Comparison of ENCODE assay signal across 9 mouse cellular contexts in the genomic region with DNA sequence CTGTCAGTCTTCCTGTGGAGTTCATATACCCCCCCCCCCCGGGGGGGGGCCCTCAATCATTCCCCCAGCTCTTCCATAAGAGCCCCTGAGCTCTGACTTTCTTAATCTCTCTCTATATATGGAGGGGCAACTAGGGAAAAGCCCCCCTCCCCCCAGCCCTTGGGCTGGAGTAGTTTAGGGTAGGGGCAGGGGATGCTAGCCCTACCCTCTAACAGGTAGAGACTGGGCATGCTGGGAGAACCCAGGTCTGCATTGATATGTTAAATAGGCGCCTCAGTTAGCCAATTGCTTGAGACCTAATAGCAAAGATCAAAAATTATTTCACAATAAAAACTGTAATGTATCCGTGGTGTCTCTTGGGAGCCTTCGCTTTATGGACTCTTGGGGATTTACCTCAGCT. TPM values are rescaled to one million over a fixed set of nuclear protein-coding genes. Genes with fewer than 3 reads are reported as not detected.
DNase-seq lines count a peak whose midpoint lies in the region; ATAC-seq and TF ChIP-seq lines count a peak whose summit lies in the region.
"Had no signal": no experiment of that assay in that cellular context is flagged by ENCODE, and none has a peak within 500 bp of the region (broad histone marks: within the 10 kb centered on the region; RNA-seq: fewer than 3 reads in every experiment).

No protein-coding gene starts in this region.

- 42% methylated on average over 4 of the region's 4 CpGs for WGBS in heart, embryonic 11.5 days (ENCODE audit: insufficient replicate concordance)
- WGBS in heart, adult 2 months, result 41% methylated on average over 4 of the region's 4 CpGs
- WGBS in hindbrain, embryonic 12.5 days, result 44% methylated on average over 4 of the region's 4 CpGs
- WGBS in midbrain, embryonic 12.5 days, result 38% methylated on average over 4 of the region's 4 CpGs

- no peak overlapping the region for H3K27ac ChIP-seq in heart, embryonic 11.5 days (ENCODE audit: low read depth, low read length)
- H3K27ac ChIP-seq in heart, adult 2 months, result no peak overlapping the region
- H3K27ac ChIP-seq in hindbrain, embryonic 12.5 days, result no peak overlapping the region
- H3K27ac ChIP-seq in midbrain, embryonic 12.5 days (replicated peaks), result no peak overlapping the region

- H3K9me3 ChIP-seq in heart, embryonic 11.5 days (replicated peaks; ENCODE audit: control insufficient read depth, low read length), result no peaks in the 10 kb centered on the region
- no peaks in the 10 kb centered on the region for H3K9me3 ChIP-seq in hindbrain, embryonic 12.5 days (replicated peaks)
- H3K9me3 ChIP-seq in midbrain, embryonic 12.5 days, result no peaks in the 10 kb centered on the region
- H3K9me3 ChIP-seq: megakaryocyte, embryonic 14.5 days had no signal

- H3K9ac ChIP-seq in heart, embryonic 11.5 days (ENCODE audit: low read depth, low read length), result peak overlapping the region; percentile 75; the same call in 1 of the 2 replicates
- no peak overlapping the region for H3K9ac ChIP-seq in heart, adult 2 months (ENCODE audit: low read depth, low read length)
- no peak overlapping the region for H3K9ac ChIP-seq in hindbrain, embryonic 12.5 days
- H3K9ac ChIP-seq in midbrain, embryonic 12.5 days (replicated peaks), result no peak overlapping the region

- no peak for TF ChIP-seq POLR2A in heart, adult 2 months (IDR thresholded peaks at IDR 0.05; ENCODE audit: insufficient read depth, low read depth, low read length)

- no peaks in the 10 kb centered on the region; the same call in 1 of the 2 replicates for H3K36me3 ChIP-seq in heart, embryonic 11.5 days (ENCODE audit: control insufficient read depth, insufficient read depth, low read length)
- no peaks in the 10 kb centered on the region for H3K36me3 ChIP-seq in heart, adult 2 months (ENCODE audit: control insufficient read depth, insufficient read depth, low read length)
- peaks cover 12% of the 10 kb centered on the region for H3K36me3 ChIP-seq in hindbrain, embryonic 12.5 days
- peaks cover 5% of the 10 kb centered on the region; the same call in 1 of the 2 replicates for H3K36me3 ChIP-seq in midbrain, embryonic 12.5 days

- TF ChIP-seq CTCF in heart, adult 2 months (IDR thresholded peaks at IDR 0.05), result no peak

- intact Hi-C loops in heart, adult 2 months (cut with DNase I), result no loop called here
- intact Hi-C loops in left cerebral cortex, postnatal 36 days (cut with DNase I), result no loop called here

- H3K79me2 ChIP-seq in heart, adult 2 months (replicated peaks; ENCODE audit: control insufficient read depth, insufficient read depth, low read length), result no peaks in the 10 kb centered on the region

- peak overlapping the region; percentile 86 for H3K4me3 ChIP-seq in heart, embryonic 11.5 days (ENCODE audit: low read depth, low read length)
- no peak overlapping the region for H3K4me3 ChIP-seq in heart, adult 2 months
- H3K4me3 ChIP-seq in hindbrain, embryonic 12.5 days, result peak overlapping the region; percentile 76
- H3K4me3 ChIP-seq in midbrain, embryonic 12.5 days, result peak overlapping the region; percentile 83; the same call in 1 of the 2 replicates

- H3K4me2 ChIP-seq in heart, embryonic 11.5 days, result peak overlapping the region; percentile 78
- peak overlapping the region; percentile 81 for H3K4me2 ChIP-seq in hindbrain, embryonic 12.5 days (replicated peaks)
- peak overlapping the region; percentile 87 for H3K4me2 ChIP-seq in midbrain, embryonic 12.5 days (replicated peaks)

- peaks cover 4% of the 10 kb centered on the region; the same call in 1 of the 2 replicates for H3K4me1 ChIP-seq in heart, embryonic 11.5 days (ENCODE audit: control insufficient read depth, insufficient read depth, low read length)
- H3K4me1 ChIP-seq in heart, adult 2 months (ENCODE audit: control insufficient read depth, insufficient read depth, low read length), result peaks cover 1% of the 10 kb centered on the region
- H3K4me1 ChIP-seq in hindbrain, embryonic 12.5 days, result peaks cover 17% of the 10 kb centered on the region
- peaks cover 12% of the 10 kb centered on the region for H3K4me1 ChIP-seq in midbrain, embryonic 12.5 days

- H3K27me3 ChIP-seq in heart, embryonic 11.5 days (ENCODE audit: control insufficient read depth, insufficient read depth, low read length), result no peaks in the 10 kb centered on the region
- no peaks in the 10 kb centered on the region for H3K27me3 ChIP-seq in heart, adult 2 months (ENCODE audit: control insufficient read depth, insufficient read depth, low read length)
- no peaks in the 10 kb centered on the region for H3K27me3 ChIP-seq in hindbrain, embryonic 12.5 days
- H3K27me3 ChIP-seq in midbrain, embryonic 12.5 days, result no peaks in the 10 kb centered on the region

- DNase-seq in heart, adult 2 months, result no peak
- DNase-seq in brain, adult 2 months (ENCODE audit: low read depth, low spot score), result peak; percentile 0
- no peak for DNase-seq in adrenal gland, adult 8-10 months
- DNase-seq in left cerebral cortex, postnatal 36 days (ENCODE audit: low spot score in 2 of 2), result no peak
- no peak for DNase-seq in thymus, postnatal 25 days

- TF ChIP-seq EP300 in heart, adult 2 months (IDR thresholded peaks at IDR 0.05; ENCODE audit: insufficient read depth, low read depth, low read length), result no peak

- no peak for ATAC-seq in heart, embryonic 11.5 days (replicated peaks; ENCODE audit: insufficient number of reproducible peaks, low FRiP score, low TSS enrichment)
- peak; percentile 52; the same call in 1 of the 2 replicates for ATAC-seq in hindbrain, embryonic 12.5 days (ENCODE audit: low FRiP score)
- peak; percentile 31; the same call in 1 of the 2 replicates for ATAC-seq in midbrain, embryonic 12.5 days (ENCODE audit: low FRiP score, low read depth)

RNA-seq across cellular contexts. Expression of gene Rabl2, which starts 0.8 kb away (rescaled TPM):
- polyA plus RNA-seq in heart, embryonic 11.5 days (2014; fragmentation: Nextera tagmentation; extraction: Ambion mirVana), result 25.8 and 27.5 TPM in 2 replicates
- total RNA-seq in heart, adult 2 months (2021), result 1 to 10 TPM; 3.7 to 4.2 TPM
- polyA plus RNA-seq in heart, adult 2 months (2012; rRNA removed), result 5.2 and 11.0 TPM in 2 replicates
- 61.3 and 71.5 TPM in 2 replicates for polyA plus RNA-seq in hindbrain, embryonic 12.5 days (2016; fragmentation: Nextera tagmentation; extraction: Ambion mirVana)
- 70.5 and 77.8 TPM in 2 replicates for polyA plus RNA-seq in midbrain, embryonic 12.5 days (2016; fragmentation: Nextera tagmentation; extraction: Ambion mirVana)
- total RNA-seq in adrenal gland, adult 8-10 months (2022), result 10 to 100 TPM in 3 of 4 experiments, 1 to 10 TPM in 1; 9.4 to 20.8 (median 15.1) TPM
- total RNA-seq in left cerebral cortex, postnatal 36 days (2021), result 10 to 100 TPM; 30.4 to 42.5 TPM

RNA-seq across cellular contexts. Expression of gene Acr, which starts 24.4 kb away (rescaled TPM):
- polyA plus RNA-seq in heart, embryonic 11.5 days (2014; fragmentation: Nextera tagmentation; extraction: Ambion mirVana), result 0.20 TPM in 2 replicates
- total RNA-seq in heart, adult 2 months (2021), result under 1 TPM in 1 of 2 experiments, not detected in 1; 0.57 TPM
- 1.4 and 1.6 TPM in 2 replicates for polyA plus RNA-seq in heart, adult 2 months (2012; rRNA removed)
- polyA plus RNA-seq in hindbrain, embryonic 12.5 days (2016; fragmentation: Nextera tagmentation; extraction: Ambion mirVana), result 1.2 and 1.3 TPM in 2 replicates
- 0.74 and 1.3 TPM in 2 replicates for polyA plus RNA-seq in midbrain, embryonic 12.5 days (2016; fragmentation: Nextera tagmentation; extraction: Ambion mirVana)
- 1 to 10 TPM in 1 of 4 experiments, under 1 TPM in 3; 0.17 to 1.4 (median 0.71) TPM for total RNA-seq in adrenal gland, adult 8-10 months (2022)
- 1 to 10 TPM in 1 of 2 experiments, under 1 TPM in 1; 0.91 to 2.3 TPM for total RNA-seq in left cerebral cortex, postnatal 36 days (2021)
